Mouse (Mus musculus): ENCODE results near the gene Trpm5. TPM values are rescaled to one million over a fixed set of nuclear protein-coding genes. Genes with fewer than 3 reads are reported as not detected.

The Trpm5 gene
- total RNA-seq, 2 experiments from 2014 or later: 0.43 TPM; not detected in 1

- DNase-seq: peak in 1 of 2 experiments; percentile 43
Observed at GRCm38 (mm10) chr7:143058221-143058697, 36.2 kb downstream of the Trpm5 start.

- no peak for DNase-seq
Observed at GRCm38 (mm10) chr7:143057667-143058220, 36.7 kb downstream of the Trpm5 start.

- no peak for DNase-seq
Observed at GRCm38 (mm10) chr7:143057023-143057422, 37.4 kb downstream of the Trpm5 start.

- no peak for DNase-seq
Observed at GRCm38 (mm10) chr7:143055499-143056186, 38.8 kb downstream of the Trpm5 start.

- DNase-seq: no peak
Observed at GRCm38 (mm10) chr7:143055001-143055400, 39.4 kb downstream of the Trpm5 start.

- no peak for DNase-seq
Observed at GRCm38 (mm10) chr7:143054612-143054965, 39.9 kb downstream of the Trpm5 start.

- no peak for DNase-seq
Observed at GRCm38 (mm10) chr7:143053961-143054611, 40.4 kb downstream of the Trpm5 start.

- peak; percentile 81 to 86 for DNase-seq
Observed at GRCm38 (mm10) chr7:143053008-143053899, 41.2 kb downstream of the Trpm5 start.

- DNase-seq: peak; percentile 92 to 94
Observed at GRCm38 (mm10) chr7:143052626-143053007, 41.8 kb downstream of the Trpm5 start, which contains the start of gene Cd81. TSS of gene Cd81 (plus strand) at chr7:143052739.

GRCm38 (mm10) chr7:143051316-143051715 is 43.1 kb downstream of the Trpm5 start:
- DNase-seq: no peak

- DNase-seq: peak; percentile 88 to 93
Observed at GRCm38 (mm10) chr7:143049841-143050816, 44.3 kb downstream of the Trpm5 start.

GRCm38 (mm10) chr7:143049331-143049730 is 45.1 kb downstream of the Trpm5 start:
- no peak for DNase-seq

- no peak for DNase-seq
Observed at GRCm38 (mm10) chr7:143046358-143046757, 48.1 kb downstream of the Trpm5 start.

GRCm38 (mm10) chr7:143044826-143045206 is 49.6 kb downstream of the Trpm5 start:
- DNase-seq: no peak

GRCm38 (mm10) chr7:143044049-143044825 is 50.2 kb downstream of the Trpm5 start:
- no peak for DNase-seq

- no peak for DNase-seq
Observed at GRCm38 (mm10) chr7:143042897-143043300, 51.5 kb downstream of the Trpm5 start.

- peak; percentile 77 to 85 for DNase-seq
Observed at GRCm38 (mm10) chr7:143042089-143042488, 52.4 kb downstream of the Trpm5 start.

- no peak for DNase-seq
Observed at GRCm38 (mm10) chr7:143041138-143041822, 53.2 kb downstream of the Trpm5 start.

GRCm38 (mm10) chr7:143040561-143040960 is 53.9 kb downstream of the Trpm5 start:
- no peak for DNase-seq
